Mouse (Mus musculus) heart, postnatal 14 days (tissue): ENCODE data around the gene Fbxo45. TPM values are rescaled to one million over a fixed set of nuclear protein-coding genes. Genes with fewer than 3 reads are reported as not detected.

Source experiments
- DNase-seq, 2 experiments: peaks; one replicate each; pipeline ENCODE4 v3.0.0; 2021 to 2022
- intact Hi-C: fragments of 180-260 bp; cut with DNase I; formaldehyde crosslinking; loops from one replicate; pipeline ENCODE4 v1.15.1; 2025
- microRNA-seq, 2 experiments: library from miRNA; unstranded; fragments of <30 nt; microRNA quantifications; one replicate each; pipeline ENCODE4 v1.2.0; 2021 to 2022
- total RNA-seq, 2 experiments: library from RNA; stranded (reverse); gene quantifications; 2 replicates each; pipeline ENCODE4 v1.2.3; 2021

Gene Fbxo45
- total RNA-seq, 2 experiments from 2014 or later = 12.9 to 13.3 TPM

DNA sequence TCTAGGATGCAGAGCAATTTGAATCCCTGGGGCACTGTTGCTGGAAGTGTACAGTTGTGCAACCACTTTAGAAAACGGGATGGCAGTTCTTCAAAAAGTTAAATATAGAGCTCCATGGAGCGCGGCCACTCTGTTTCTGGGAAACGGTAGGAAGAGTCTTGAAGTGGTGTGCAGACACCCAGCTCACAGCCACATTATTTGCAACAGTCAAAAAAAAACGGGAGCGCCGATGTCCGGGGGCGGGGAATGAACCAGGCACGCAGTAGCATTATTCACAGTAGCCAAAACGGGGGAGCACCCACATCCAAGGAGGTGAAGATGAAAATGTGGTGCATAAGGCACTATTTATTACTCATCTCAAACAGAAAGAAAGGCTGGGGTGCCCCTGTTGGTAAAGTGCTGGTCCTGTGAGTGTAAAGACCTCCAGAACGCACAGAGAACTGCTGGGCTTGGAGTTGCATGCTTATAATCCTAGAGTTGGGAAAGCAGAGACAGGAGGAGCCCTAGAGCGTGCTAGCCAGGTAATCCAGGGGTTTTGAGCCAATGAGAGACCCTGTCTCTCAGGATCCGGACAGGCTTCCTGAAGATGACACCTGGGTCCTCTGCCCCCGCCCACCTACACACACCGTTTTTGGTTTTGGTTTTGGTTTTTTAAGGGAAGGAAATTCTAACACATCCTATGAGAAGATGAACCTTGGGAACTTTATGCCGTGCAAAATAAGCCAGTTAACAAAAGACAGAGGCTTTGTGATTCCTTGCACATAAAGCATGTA, 32.0 kb downstream of the Fbxo45 start:
- DNase-seq = peak in 1 of 2 experiments; percentile 13
- intact Hi-C loops = no loop called here

DNA sequence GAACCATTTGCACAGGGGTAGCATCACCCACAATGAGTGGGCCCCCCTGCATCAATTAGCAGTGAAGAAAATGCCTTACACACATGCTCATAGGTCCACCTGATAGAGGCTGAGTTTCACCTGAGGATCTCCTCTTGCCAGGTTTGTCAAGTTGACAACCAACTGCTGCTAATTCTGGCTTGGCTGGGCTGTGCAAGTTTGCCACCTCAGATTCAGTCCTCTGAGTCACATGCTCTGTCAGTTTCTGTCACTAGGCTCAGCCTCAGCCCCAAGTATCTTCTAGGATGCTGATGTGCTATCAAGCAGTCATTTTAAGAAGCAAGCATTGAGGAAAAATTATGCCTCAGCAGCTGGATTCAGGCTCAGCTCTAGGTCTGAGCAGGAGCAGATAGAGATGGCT, 32.8 kb downstream of the Fbxo45 start:
- intact Hi-C loops = no loop called here
- DNase-seq = no peak

DNA sequence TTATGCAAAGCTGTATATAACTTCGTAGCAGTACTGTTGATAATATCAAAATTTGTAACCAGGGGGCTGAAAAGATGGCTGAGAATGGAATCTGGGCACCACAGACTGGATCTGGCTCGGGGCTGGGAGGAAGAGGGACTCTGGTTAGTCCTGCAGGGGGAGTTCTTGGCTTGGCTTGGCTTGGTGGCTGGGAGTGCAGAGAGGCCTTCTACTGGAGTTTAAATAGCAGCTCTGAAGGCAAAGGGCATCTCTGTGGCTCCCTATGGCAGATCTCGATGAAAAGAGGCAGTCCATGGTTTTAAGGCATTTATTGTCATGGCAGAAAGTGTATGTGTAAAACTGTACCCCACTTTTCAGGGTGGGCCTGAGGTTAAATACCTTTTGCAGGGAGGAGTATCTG, 42.1 kb downstream of the Fbxo45 start:
- intact Hi-C loops = loop anchor here (5.0 kb wide), 3 partner anchors 42 to 88 kb away; partner anchors contain the start of genes Fbxo45 and Wdr53
- DNase-seq = peak in 1 of 2 experiments; percentile 54

DNA sequence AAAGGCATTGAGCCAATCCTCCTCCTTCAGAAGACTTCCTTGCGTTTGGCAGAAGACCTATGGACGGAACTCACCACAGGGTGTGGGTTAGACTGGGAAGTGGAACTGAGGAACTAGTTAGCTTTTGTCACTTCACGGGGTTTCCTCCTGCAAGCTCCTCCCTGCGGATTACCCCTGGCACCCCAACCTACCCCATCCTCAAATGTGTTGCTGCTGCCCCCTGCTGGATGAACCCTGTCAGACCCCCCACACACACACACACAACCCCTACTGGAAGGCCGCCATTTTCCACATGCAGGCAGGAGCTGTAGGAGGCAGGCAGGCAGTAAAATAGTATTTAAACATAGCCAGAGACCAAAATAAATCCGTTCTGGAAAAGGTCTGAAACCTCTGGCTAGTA, 44.3 kb downstream of the Fbxo45 start:
- intact Hi-C loops = loop anchor here (5.0 kb wide), 3 partner anchors 40 to 85 kb away; partner anchors contain the start of genes Fbxo45 and Wdr53
- DNase-seq = peak; percentile 74 to 79

DNA sequence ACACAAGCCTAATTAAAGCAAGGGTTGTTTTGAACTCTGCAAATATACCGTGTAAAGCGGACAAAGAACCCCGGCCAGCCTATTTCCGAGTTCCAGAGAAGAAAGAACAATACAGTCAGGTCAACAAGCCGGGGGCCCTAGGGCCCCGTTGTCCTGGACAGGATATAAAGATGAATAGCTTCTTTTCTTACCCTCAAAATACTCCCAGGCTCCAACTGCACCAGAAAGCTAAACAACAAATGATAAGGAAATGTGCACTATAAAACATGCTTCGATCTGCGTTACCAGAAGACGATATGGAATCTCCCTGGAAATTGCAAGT, 46.0 kb downstream of the Fbxo45 start:
- intact Hi-C loops = loop anchor here (5.0 kb wide), 3 partner anchors 39 to 84 kb away; partner anchors contain the start of genes Fbxo45 and Wdr53
- no peak for DNase-seq

DNA sequence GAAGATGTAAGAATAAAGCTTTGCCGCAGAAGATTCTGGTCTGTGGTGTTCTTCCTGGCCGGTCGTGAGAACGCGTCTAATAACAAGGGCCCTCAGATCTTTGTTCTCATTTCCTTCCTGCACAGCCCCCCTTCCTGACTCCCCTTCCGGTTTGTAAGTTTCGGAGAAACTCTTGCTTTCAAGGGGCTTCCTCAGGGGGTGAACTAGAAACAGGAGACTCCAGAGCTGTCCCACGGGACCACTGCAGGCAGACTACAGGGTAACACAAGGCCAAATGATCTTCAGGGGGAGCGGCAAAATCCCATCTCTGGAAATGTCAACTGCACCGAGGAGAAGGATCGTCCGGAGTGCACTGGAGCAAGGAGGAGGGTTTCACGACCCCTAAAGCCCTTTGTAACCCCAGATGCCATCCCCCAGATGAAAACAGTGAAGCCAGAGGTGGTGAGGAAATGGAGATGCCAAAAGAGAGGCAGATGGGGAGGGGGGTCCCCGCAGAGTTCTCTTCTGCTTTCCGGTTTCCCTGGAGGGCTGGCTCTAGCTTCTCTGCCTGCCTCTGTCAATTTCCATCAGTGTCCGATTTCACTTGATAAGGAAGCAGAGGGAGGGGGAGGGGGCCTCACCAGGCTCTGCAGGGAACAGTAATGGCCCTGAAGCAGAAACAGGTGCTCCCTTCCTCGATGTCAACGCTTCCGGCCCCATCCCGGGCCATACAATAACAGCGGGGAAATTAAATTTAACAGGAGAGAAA, 46.5 kb downstream of the Fbxo45 start:
- DNase-seq = peak; percentile 32 to 33
- intact Hi-C loops = loop anchor here (5.0 kb wide), 3 partner anchors 38 to 83 kb away; partner anchors contain the start of genes Fbxo45 and Wdr53

DNA sequence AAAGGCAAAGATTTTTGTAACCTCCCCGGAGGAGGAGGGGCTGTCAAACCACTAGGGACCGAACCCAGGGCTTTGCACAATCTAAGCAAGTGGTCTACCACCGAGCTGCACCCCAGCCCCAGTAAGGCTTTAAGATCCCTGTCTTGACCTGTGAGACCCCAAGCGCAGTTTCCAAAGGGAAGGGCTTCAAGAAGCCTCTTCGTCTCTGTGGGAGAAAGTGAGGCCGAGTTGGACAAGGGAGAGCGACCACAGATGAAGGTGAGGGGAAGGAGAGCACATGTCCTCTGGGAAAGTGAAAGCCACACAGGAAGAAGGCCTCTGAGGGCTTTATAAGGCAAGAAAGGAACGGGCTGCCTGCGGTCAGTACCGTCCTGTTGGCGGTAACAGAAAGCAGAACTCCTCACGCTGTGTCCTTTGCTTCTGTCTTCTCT, 56.9 kb downstream of the Fbxo45 start:
- intact Hi-C loops = no loop called here
- DNase-seq = peak; percentile 19 to 21

DNA sequence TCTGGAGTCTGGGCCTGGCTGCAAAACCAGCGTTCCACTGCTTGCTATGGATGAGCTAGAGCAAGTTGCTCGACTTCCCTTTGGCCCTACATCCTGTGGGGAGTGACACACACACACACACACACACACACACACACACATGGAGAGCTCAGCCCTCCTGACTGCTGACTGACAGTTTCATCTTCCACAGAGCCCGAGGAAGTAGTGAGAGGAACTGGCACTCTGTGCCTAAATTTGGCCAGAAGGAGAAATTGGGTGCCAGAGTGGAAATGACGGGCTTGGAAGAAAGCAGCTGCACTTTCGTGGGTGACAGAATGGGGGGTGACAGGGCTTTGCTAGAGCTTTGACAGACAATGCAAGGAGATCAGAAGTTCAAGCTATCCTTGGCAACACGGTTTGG, 57.8 kb downstream of the Fbxo45 start:
- intact Hi-C loops = no loop called here
- peak; percentile 40 to 42 for DNase-seq

DNA sequence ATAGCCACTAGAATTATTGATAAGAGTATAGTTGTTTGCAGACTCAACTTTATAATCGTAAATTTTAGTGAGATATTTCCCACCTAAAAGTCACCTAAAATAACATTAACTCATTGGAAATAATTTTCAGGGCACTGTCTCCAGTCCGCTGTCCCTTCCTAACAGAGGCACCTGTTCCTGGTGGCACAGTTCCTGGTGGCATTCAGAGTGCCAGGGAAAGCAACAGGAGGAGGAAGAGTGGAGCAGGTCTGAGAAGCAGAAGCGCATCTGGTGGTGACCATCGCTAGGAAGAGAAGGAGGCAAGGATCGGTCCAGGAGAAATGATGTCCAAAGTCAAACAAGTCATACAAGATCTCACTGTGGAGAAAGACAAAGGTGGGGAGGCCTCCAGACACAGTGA, 60.9 kb downstream of the Fbxo45 start:
- no peak for DNase-seq
- intact Hi-C loops = no loop called here

Small RNA genes within 50 kb of the gene (microRNA-seq; reads per million reads assigned to microRNA genes)
- gene Mir1946a = 0 reads per million in 2 experiments

Other genes starting within 250 kb of the Fbxo45 start
- gene Senp5, start 243.9 kb downstream of the Fbxo45 start, total RNA-seq = 10 to 100 TPM; 14.3 to 17.1 TPM
- 10 to 100 TPM; 31.9 to 32.9 TPM for gene Pak2, start 167.8 kb downstream of the Fbxo45 start, total RNA-seq
- gene Pigx, start 147.4 kb downstream of the Fbxo45 start, total RNA-seq = 10 to 100 TPM; 18.8 to 24.5 TPM
- 10 to 100 TPM in 1 of 2 experiments, 1 to 10 TPM in 1; 8.9 to 10.2 TPM for gene Cep19, start 147.4 kb downstream of the Fbxo45 start, total RNA-seq
- gene Nrros, start 81.6 kb downstream of the Fbxo45 start, total RNA-seq = 1 to 10 TPM; 5.8 to 7.3 TPM
- gene Bex6, start 67.3 kb downstream of the Fbxo45 start, total RNA-seq = not detected
- gene Wdr53, start 69 bp upstream of the Fbxo45 start, total RNA-seq = 1 to 10 TPM; 6.8 to 7.6 TPM
- 10 to 100 TPM; 19.6 to 23.1 TPM for gene Smco1, start 24.3 kb upstream of the Fbxo45 start, total RNA-seq
- 10 to 100 TPM; 15.2 to 15.7 TPM for gene Rnf168, start 30.3 kb upstream of the Fbxo45 start, total RNA-seq
- 10 to 100 TPM; 35.4 to 39.2 TPM for gene Ubxn7, start 85.1 kb upstream of the Fbxo45 start, total RNA-seq
- gene Tm4sf19, start 153.3 kb upstream of the Fbxo45 start, total RNA-seq = not detected
- gene Tctex1d2, start 172.5 kb upstream of the Fbxo45 start, total RNA-seq = 1 to 10 TPM; 5.7 to 6.0 TPM
- gene Pcyt1a, start 183.8 kb upstream of the Fbxo45 start, total RNA-seq = 100 to 1,000 TPM; 106 to 108 TPM
- gene Slc51a, start 240.7 kb upstream of the Fbxo45 start, total RNA-seq = 1 to 10 TPM; 2.3 TPM
- not detected for gene Zdhhc19, start 249.1 kb upstream of the Fbxo45 start, total RNA-seq